Mouse (Mus musculus) liver, adult 2 months (tissue): ENCODE results near the gene Tesc. TPM values are rescaled to one million over a fixed set of nuclear protein-coding genes. Genes with fewer than 3 reads are reported as not detected.

Source experiments
- DNase-seq: peaks from one replicate; pipeline ENCODE4 v3.0.0-alpha.2; 2011; ENCODE audit warnings: low read depth, low spot score; ENCODE audit errors: extremely low read depth
- H3K27ac ChIP-seq: fragments of 200-500 bp; replicated peaks from 2 replicates; pipeline ENCODE4 v1.5.1; 2012; ENCODE audit warnings: low read depth, mild to moderate bottlenecking, control low read depth, inconsistent platforms, low read length; ENCODE audit not compliant: insufficient read depth
- H3K27me3 ChIP-seq: fragments of 200-500 bp; 2 replicates; pipeline ENCODE4 v1.6.1; 2012; ENCODE audit warnings: mild to moderate bottlenecking, moderate library complexity, low read length, inconsistent platforms; ENCODE audit not compliant: control insufficient read depth, insufficient read depth
- H3K36me3 ChIP-seq: fragments of 200-500 bp; 2 replicates; pipeline ENCODE4 v1.6.1; 2012; ENCODE audit warnings: low read length, inconsistent platforms; ENCODE audit not compliant: control insufficient read depth, insufficient read depth
- H3K4me1 ChIP-seq: fragments of 200-500 bp; 2 replicates; pipeline ENCODE4 v1.6.1; 2011; ENCODE audit warnings: low read length; ENCODE audit not compliant: control insufficient read depth, insufficient read depth
- H3K4me3 ChIP-seq: fragments of 200-500 bp; 2 replicates; pipeline ENCODE4 v1.5.1; 2011; ENCODE audit warnings: low read depth, mild to moderate bottlenecking, control low read depth, low read length, moderate library complexity; ENCODE audit not compliant: insufficient read depth
- H3K79me2 ChIP-seq: fragments of 200-500 bp; 2 replicates; pipeline ENCODE4 v1.6.1; 2012; ENCODE audit warnings: inconsistent platforms, mild to moderate bottlenecking, low read length, moderate library complexity; ENCODE audit not compliant: control insufficient read depth, insufficient read depth
- H3K9ac ChIP-seq: fragments of 200-500 bp; 2 replicates; pipeline ENCODE4 v1.6.1; 2012; ENCODE audit warnings: low read depth, mild to moderate bottlenecking, control low read depth, inconsistent platforms, low read length
- CTCF ChIP-seq: fragments of 200-500 bp; IDR thresholded peaks from 2 replicates; pipeline ENCODE4 v1.5.1; 2011; ENCODE audit warnings: low read depth, low read length, control low read depth
- POLR2A ChIP-seq: fragments of 200-500 bp; IDR thresholded peaks from 2 replicates; pipeline ENCODE4 v1.6.1; 2011; ENCODE audit warnings: low read length, control low read depth; ENCODE audit not compliant: insufficient read depth; ENCODE audit errors: extremely low read depth
- WGBS: fragments of 180-500 bp; shearing (Covaris S2); methylation state at CpG from one replicate; pipeline ENCODE4 v1.1.7; 2018; 5-methylcytosine and 5-hydroxymethylcytosine counted together
- polyA plus RNA-seq: library from polyadenylated mRNA; depleted of rRNA; stranded (reverse); fragments of >200 nt; gene quantifications from 2 replicates; pipeline ENCODE4 v1.2.3, GENCODE M21; 2012
- total RNA-seq: library from RNA; depleted of rRNA; stranded (reverse); fragments of >200 nt; gene quantifications from 2 replicates; pipeline ENCODE4 v1.2.3, GENCODE M21; 2014

The Tesc gene
- total and polyA plus RNA-seq, 2 experiments, result 0.18 to 0.35 TPM

DNA sequence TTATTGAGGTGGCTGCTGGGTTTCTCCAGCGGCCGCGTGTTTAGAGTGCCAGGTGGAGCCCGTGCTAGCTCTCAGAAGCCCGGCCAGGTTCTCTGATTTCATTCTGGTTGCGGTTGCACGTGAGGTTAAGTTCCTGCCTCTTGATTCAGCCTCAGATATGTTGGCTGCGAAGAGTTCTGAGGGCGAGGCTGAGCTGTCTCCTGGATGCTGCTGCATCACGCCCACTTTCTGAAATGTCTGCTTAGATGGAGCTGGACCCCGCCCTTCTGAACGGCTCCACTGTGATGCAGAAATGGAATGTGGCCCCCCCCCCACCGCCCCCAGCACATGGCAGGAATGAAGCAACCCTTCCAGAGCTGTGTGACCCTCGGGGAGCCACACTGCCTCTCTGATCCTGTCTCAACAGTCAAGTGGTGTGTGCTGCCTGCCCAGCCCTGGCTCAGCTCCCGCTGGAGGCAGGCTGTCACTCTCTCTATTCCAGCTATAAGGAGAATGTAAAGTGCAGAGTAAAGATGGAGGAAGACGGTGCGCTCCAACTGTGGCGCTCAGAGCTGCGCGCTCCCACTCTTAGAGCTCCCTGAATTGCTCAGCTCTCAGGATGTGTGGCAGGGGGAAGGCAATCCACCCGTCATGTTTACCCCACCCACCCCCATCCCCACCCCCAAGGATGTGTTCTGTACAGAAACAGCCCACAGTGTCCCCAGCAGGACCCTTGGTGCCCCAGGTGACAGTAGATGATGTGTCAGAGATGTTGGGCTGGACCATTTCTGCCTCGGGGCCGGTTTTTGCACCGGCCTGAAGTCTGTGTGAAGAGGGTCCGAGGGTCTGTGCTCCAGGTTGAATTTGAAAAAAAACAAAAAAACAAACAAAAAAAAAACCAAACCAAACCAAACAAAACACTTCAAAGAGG, 9.6 kb downstream of the Tesc start:
- Histone ChIP-seq H3K79me2 (no peaks in the 10 kb centered on the region), H3K4me3 (no peak overlapping the region), H3K36me3 (no peaks in the 10 kb centered on the region), H3K27me3 (no peaks in the 10 kb centered on the region), H3K9ac (no peak overlapping the region), H3K27ac (no peak overlapping the region), H3K4me1 (no peaks in the 10 kb centered on the region)
- WGBS, result 49% methylated on average over 25 of the region's 25 CpGs
- DNase-seq, result no peak
- TF ChIP-seq POLR2A (no peak), CTCF (no peak)

- Histone ChIP-seq H3K27me3 (no peaks in the 10 kb centered on the region), H3K4me1 (no peaks in the 10 kb centered on the region), H3K27ac (no peak overlapping the region), H3K4me3 (no peak overlapping the region), H3K79me2 (no peaks in the 10 kb centered on the region), H3K36me3 (no peaks in the 10 kb centered on the region), H3K9ac (no peak overlapping the region)
- TF ChIP-seq POLR2A (no peak), CTCF (no peak)
- DNase-seq, result no peak
- WGBS, result 16% methylated on average over 10 of the region's 10 CpGs
Measured at GRCm38 (mm10) chr5:118037798-118038484, 10.4 kb downstream of the Tesc start.

GRCm38 (mm10) chr5:118039241-118039668, 11.7 kb downstream of the Tesc start:
- Histone ChIP-seq H3K4me1 (no peaks in the 10 kb centered on the region), H3K4me3 (no peak overlapping the region), H3K27me3 (no peaks in the 10 kb centered on the region), H3K79me2 (no peaks in the 10 kb centered on the region), H3K27ac (no peak overlapping the region), H3K9ac (no peak overlapping the region), H3K36me3 (no peaks in the 10 kb centered on the region)
- WGBS, result 59% methylated on average over 12 of the region's 12 CpGs
- no peak for TF ChIP-seq POLR2A
- TF ChIP-seq CTCF, result no peak
- no peak for DNase-seq

GRCm38 (mm10) chr5:118042599-118042998, 15.1 kb downstream of the Tesc start:
- WGBS, result 80% methylated on average over 6 of the region's 6 CpGs
- H3K79me2 ChIP-seq, result no peaks in the 10 kb centered on the region
- H3K36me3 ChIP-seq, result no peaks in the 10 kb centered on the region
- no peak overlapping the region for H3K27ac ChIP-seq
- H3K4me1 ChIP-seq, result no peaks in the 10 kb centered on the region
- no peak overlapping the region for H3K4me3 ChIP-seq
- no peak for DNase-seq
- H3K9ac ChIP-seq, result no peak overlapping the region
- TF ChIP-seq POLR2A, result no peak
- TF ChIP-seq CTCF, result no peak
- no peaks in the 10 kb centered on the region for H3K27me3 ChIP-seq

DNA sequence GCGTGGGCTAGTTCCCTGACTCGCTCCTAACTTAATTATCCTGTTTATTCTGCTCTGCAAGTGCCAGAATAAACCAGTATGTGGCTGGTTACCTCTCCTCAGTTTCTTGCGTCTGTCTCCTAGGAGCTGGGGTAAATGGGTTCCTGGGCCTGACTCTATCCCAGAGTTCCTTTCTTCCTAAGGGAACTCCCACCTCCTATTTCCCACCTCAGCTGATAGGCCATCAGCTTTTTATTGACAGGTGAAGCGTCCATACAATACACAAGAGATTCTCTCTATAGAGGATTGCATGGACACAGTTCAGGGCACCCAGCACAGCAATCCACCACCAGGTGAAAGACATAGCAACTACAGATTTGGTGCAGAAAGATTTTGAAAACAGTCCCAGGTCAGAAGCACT, 16.2 kb downstream of the Tesc start:
- no peak for TF ChIP-seq CTCF
- no peak for TF ChIP-seq POLR2A
- H3K27me3 ChIP-seq, result no peaks in the 10 kb centered on the region
- 89% methylated on average over 4 of the region's 4 CpGs for WGBS
- no peak overlapping the region for H3K27ac ChIP-seq
- H3K9ac ChIP-seq, result no peak overlapping the region
- no peaks in the 10 kb centered on the region for H3K4me1 ChIP-seq
- H3K4me3 ChIP-seq, result no peak overlapping the region
- no peaks in the 10 kb centered on the region for H3K36me3 ChIP-seq
- H3K79me2 ChIP-seq, result no peaks in the 10 kb centered on the region
- DNase-seq, result no peak
